Mouse (Mus musculus): ENCODE results near the gene Tbp. TPM values are rescaled to one million over a fixed set of nuclear protein-coding genes. Genes with fewer than 3 reads are reported as not detected.
"Not testable (repeated sequence)": the region's sequence is repeated elsewhere in the genome, so short reads cannot be mapped to it uniquely, and the experiment has no call there.

The Tbp gene
- total and polyA plus RNA-seq, 2 experiments from 2014 or later: 43.9 to 49.3 TPM

- Histone ChIP-seq H3K4me2 (ENCODE audit: low read depth) (peak overlapping the region; percentile 92), H3K9ac (no peak overlapping the region), H3K4me3 (ENCODE audit: low read depth, low read length) (peak overlapping the region; percentile 42), H3K9me3 (ENCODE audit: low read length) (no peaks in the 10 kb centered on the region), H3K36me3 (ENCODE audit: insufficient read depth) (no peaks in the 10 kb centered on the region), H3K4me1 (ENCODE audit: insufficient read depth) (no peaks in the 10 kb centered on the region), H3K27me3 (ENCODE audit: insufficient read depth, low read length) (no peaks in the 10 kb centered on the region; the same call in 1 of the 2 replicates), H3K27ac (ENCODE audit: low read depth, low read length) (no peak overlapping the region)
- ATAC-seq (0 out of 2 replicates have a peak, but pooled peaks have one; percentile 3), DNase-seq (peak; percentile 15)
- no peak for TF ChIP-seq CTCF (IDR thresholded peaks at IDR 0.05; ENCODE audit: low read depth)
- 20% methylated on average over 8 of the region's 8 CpGs for WGBS
These were observed 36.3 kb downstream of the Tbp start for GRCm38 (mm10) chr17:15535943-15536342.

GRCm38 (mm10) chr17:15536457-15536904, 36.8 kb downstream of the Tbp start:
- no peaks in the 10 kb centered on the region; the same call in 1 of the 2 replicates for H3K27me3 ChIP-seq (ENCODE audit: insufficient read depth, low read length)
- H3K9ac ChIP-seq: peak overlapping the region; percentile 44
- H3K4me1 ChIP-seq (ENCODE audit: insufficient read depth): no peaks in the 10 kb centered on the region
- H3K36me3 ChIP-seq (ENCODE audit: insufficient read depth): no peaks in the 10 kb centered on the region
- H3K27ac ChIP-seq (ENCODE audit: low read depth, low read length): no peak overlapping the region
- DNase-seq: no peak
- no peaks in the 10 kb centered on the region for H3K9me3 ChIP-seq (ENCODE audit: low read length)
- WGBS: 1% methylated on average over 33 of the region's 33 CpGs
- H3K4me3 ChIP-seq (ENCODE audit: low read depth, low read length): peak overlapping the region; percentile 42
- peak overlapping the region; percentile 92 for H3K4me2 ChIP-seq (ENCODE audit: low read depth)
- no peak for ATAC-seq
- TF ChIP-seq CTCF (IDR thresholded peaks at IDR 0.05; ENCODE audit: low read depth): no peak

- Histone ChIP-seq H3K9me3 (ENCODE audit: low read length) (no peaks in the 10 kb centered on the region), H3K4me3 (ENCODE audit: low read depth, low read length) (no peak overlapping the region), H3K36me3 (ENCODE audit: insufficient read depth) (no peaks in the 10 kb centered on the region), H3K4me1 (ENCODE audit: insufficient read depth) (no peaks in the 10 kb centered on the region), H3K4me2 (ENCODE audit: low read depth) (no peak overlapping the region), H3K27ac (ENCODE audit: low read depth, low read length) (no peak overlapping the region), H3K27me3 (ENCODE audit: insufficient read depth, low read length) (no peaks in the 10 kb centered on the region; the same call in 1 of the 2 replicates), H3K9ac (no peak overlapping the region)
- no peak for TF ChIP-seq CTCF (IDR thresholded peaks at IDR 0.05; ENCODE audit: low read depth)
- no peak for DNase-seq
- no peak for ATAC-seq
- 76% methylated on average over 4 of the region's 4 CpGs for WGBS
These were observed 40.6 kb downstream of the Tbp start for GRCm38 (mm10) chr17:15540309-15540708.

GRCm38 (mm10) chr17:15543868-15544267, 44.2 kb downstream of the Tbp start:
- WGBS: 68% methylated on average over 4 of the region's 4 CpGs
- H3K9ac ChIP-seq; ATAC-seq; H3K4me2 ChIP-seq (ENCODE audit: low read depth); H3K36me3 ChIP-seq (ENCODE audit: insufficient read depth); DNase-seq; H3K4me3 ChIP-seq (ENCODE audit: low read depth, low read length); H3K4me1 ChIP-seq (ENCODE audit: insufficient read depth); H3K9me3 ChIP-seq (ENCODE audit: low read length); H3K27ac ChIP-seq (ENCODE audit: low read depth, low read length); H3K27me3 ChIP-seq (ENCODE audit: insufficient read depth, low read length): not testable (repeated sequence)

DNA sequence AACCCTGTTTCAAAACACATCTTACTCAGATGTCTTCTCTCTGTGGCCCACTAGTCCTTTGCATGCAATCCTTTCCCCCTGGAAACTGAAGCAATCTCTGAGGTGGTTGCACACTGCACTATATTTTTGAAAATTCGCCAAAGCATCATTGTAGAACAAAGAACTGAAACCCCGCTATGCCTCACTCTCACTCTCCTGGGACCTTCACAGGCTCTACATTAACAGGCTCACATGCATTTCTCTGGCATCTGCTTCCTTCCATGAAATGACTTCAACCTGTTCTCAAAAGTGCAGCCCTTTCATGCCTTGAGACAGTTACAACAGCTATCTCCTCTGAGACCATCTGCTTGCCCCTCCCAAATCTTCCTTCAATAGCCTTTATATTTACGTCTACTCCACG, 46.8 kb downstream of the Tbp start:
- H3K4me2 ChIP-seq (ENCODE audit: low read depth): no peak overlapping the region
- no peak overlapping the region for H3K9ac ChIP-seq
- no peak for TF ChIP-seq CTCF (IDR thresholded peaks at IDR 0.05; ENCODE audit: low read depth)
- ATAC-seq (no peak), DNase-seq (no peak)
- H3K27ac ChIP-seq (ENCODE audit: low read depth, low read length): no peak overlapping the region
- H3K27me3 ChIP-seq (ENCODE audit: insufficient read depth, low read length): no peaks in the 10 kb centered on the region
- no peaks in the 10 kb centered on the region for H3K36me3 ChIP-seq (ENCODE audit: insufficient read depth)
- no peak overlapping the region for H3K4me3 ChIP-seq (ENCODE audit: low read depth, low read length)
- H3K9me3 ChIP-seq (ENCODE audit: low read length): no peaks in the 10 kb centered on the region
- H3K4me1 ChIP-seq (ENCODE audit: insufficient read depth): no peaks in the 10 kb centered on the region
- 77% methylated on average over 4 of the region's 4 CpGs for WGBS

- TF ChIP-seq CTCF (IDR thresholded peaks at IDR 0.05; ENCODE audit: low read depth): no peak
- Histone ChIP-seq H3K4me1 (ENCODE audit: insufficient read depth) (no peaks in the 10 kb centered on the region), H3K27me3 (ENCODE audit: insufficient read depth, low read length) (no peaks in the 10 kb centered on the region), H3K9me3 (ENCODE audit: low read length) (no peaks in the 10 kb centered on the region), H3K4me3 (ENCODE audit: low read depth, low read length) (no peak overlapping the region), H3K9ac (no peak overlapping the region), H3K4me2 (ENCODE audit: low read depth) (no peak overlapping the region), H3K27ac (ENCODE audit: low read depth, low read length) (no peak overlapping the region), H3K36me3 (ENCODE audit: insufficient read depth) (no peaks in the 10 kb centered on the region)
- ATAC-seq (no peak), DNase-seq (no peak)
- 38% methylated on average over 1 of the region's 1 CpGs for WGBS
These were observed 50.0 kb downstream of the Tbp start for GRCm38 (mm10) chr17:15549713-15550112.

GRCm38 (mm10) chr17:15559946-15560345, 60.3 kb downstream of the Tbp start:
- DNase-seq: no peak
- Histone ChIP-seq H3K9ac (no peak overlapping the region), H3K9me3 (ENCODE audit: low read length) (no peaks in the 10 kb centered on the region), H3K4me2 (ENCODE audit: low read depth) (no peak overlapping the region), H3K36me3 (ENCODE audit: insufficient read depth) (no peaks in the 10 kb centered on the region), H3K27ac (ENCODE audit: low read depth, low read length) (no peak overlapping the region), H3K4me1 (ENCODE audit: insufficient read depth) (peaks cover 6% of the 10 kb centered on the region), H3K4me3 (ENCODE audit: low read depth, low read length) (no peak overlapping the region), H3K27me3 (ENCODE audit: insufficient read depth, low read length) (no peaks in the 10 kb centered on the region)
- WGBS: 89% methylated on average over 2 of the region's 2 CpGs
- ATAC-seq: no peak
- TF ChIP-seq CTCF (IDR thresholded peaks at IDR 0.05; ENCODE audit: low read depth): no peak
